Mouse (Mus musculus) heart, embryonic 15.5 days (tissue): ENCODE measurements around the gene Cdk13. TPM values are rescaled to one million over a fixed set of nuclear protein-coding genes. Genes with fewer than 3 reads are reported as not detected.
A peak's percentile ranks its signal among the peaks of the same experiment; 100 is the strongest.

Experiments used
- ATAC-seq: fragments of 200-750 bp; cut with Nextera tagmentation; replicated peaks from 2 replicates; pipeline ENCODE4 v1.8.0; 2017; ENCODE audit warnings: low read depth, moderate TSS enrichment; ENCODE audit not compliant: insufficient number of reproducible peaks, insufficient read depth, low FRiP score
- H3K27ac ChIP-seq: fragments of 300-500 bp; sonication (generic); 2 replicates; pipeline ENCODE4 v1.5.1; 2015; ENCODE audit warnings: mild to moderate bottlenecking, inconsistent platforms
- H3K27me3 ChIP-seq: fragments of 300-500 bp; sonication (generic); 2 replicates; pipeline ENCODE4 v1.6.1; 2015; ENCODE audit warnings: inconsistent platforms
- H3K36me3 ChIP-seq: fragments of 300-500 bp; sonication (generic); 2 replicates; pipeline ENCODE4 v1.6.1; 2015; ENCODE audit warnings: mild to moderate bottlenecking, inconsistent platforms
- H3K4me1 ChIP-seq: fragments of 300-500 bp; sonication (generic); replicated peaks from 2 replicates; pipeline ENCODE4 v1.6.1; 2015; ENCODE audit warnings: inconsistent platforms
- H3K4me2 ChIP-seq: fragments of 300-500 bp; sonication (generic); 2 replicates; pipeline ENCODE4 v1.6.1; 2015; ENCODE audit warnings: inconsistent platforms, mild to moderate bottlenecking, moderate library complexity
- H3K4me3 ChIP-seq: fragments of 300-500 bp; sonication (generic); 2 replicates; pipeline ENCODE4 v1.5.1; 2015; ENCODE audit warnings: mild to moderate bottlenecking, inconsistent platforms
- H3K9ac ChIP-seq: fragments of 300-500 bp; sonication (generic); 2 replicates; pipeline ENCODE4 v1.6.1; 2015; ENCODE audit warnings: mild to moderate bottlenecking, inconsistent platforms
- H3K9me3 ChIP-seq: fragments of 300-500 bp; sonication (generic); replicated peaks from 2 replicates; pipeline ENCODE4 v1.6.1; 2016; ENCODE audit warnings: inconsistent platforms
- WGBS: fragments of 180-500 bp; shearing (Covaris S2); methylation state at CpG from one replicate; pipeline ENCODE4 v1.1.7; 2015; ENCODE audit warnings: mixed read lengths; 5-methylcytosine and 5-hydroxymethylcytosine counted together
- microRNA counts: library from miRNA; unstranded; fragments of <30 nt; microRNA quantifications from one replicate; lab custom pipeline; 2016
- microRNA-seq: library from miRNA; unstranded; fragments of <30 nt; microRNA quantifications from one replicate; pipeline ENCODE4, GENCODE M21; 2016
- polyA plus RNA-seq: library from polyadenylated mRNA; unstranded; fragments of >200 nt; fragmentation: Nextera tagmentation; extraction: Ambion mirVana; gene quantifications from 2 replicates; pipeline ENCODE4 v1.2.1, GENCODE M21; 2015

Cdk13 gene
- polyA plus RNA-seq, 1 experiment from 2014 or later, result 9.5 TPM

- Histone ChIP-seq H3K4me1 (peaks cover 7% of the 10 kb centered on the region), H3K27ac (peak within 1 kb of the TSS; percentile 94), H3K9ac (peak within 1 kb of the TSS; percentile 87), H3K4me2 (peak within 1 kb of the TSS; percentile 61), H3K27me3 (no peaks in the 10 kb centered on the region), H3K36me3 (no peaks in the 10 kb centered on the region), H3K9me3 (no peaks in the 10 kb centered on the region), H3K4me3 (peak within 1 kb of the TSS; percentile 75)
- WGBS, result under 1% methylated on average over 66 of the region's 66 CpGs
- peak; percentile 98 for ATAC-seq
Measured at GRCm38 (mm10) chr13:17694911-17695699, 109.8 kb downstream of the Cdk13 start, which contains the start of the genes Mplkip and Sugct. Mplkip (plus strand) TSS chr13:17695192. Sugct (minus strand) TSS chr13:17695553.

- ATAC-seq, result peak; percentile 63
Measured at GRCm38 (mm10) chr13:17694414-17694813, 110.5 kb downstream of the Cdk13 start.

GRCm38 (mm10) chr13:17693816-17694215 lies 111.1 kb downstream of the Cdk13 start:
- H3K4me2 ChIP-seq, result peak overlapping the region; percentile 60
- peaks cover 9% of the 10 kb centered on the region for H3K4me1 ChIP-seq
- H3K9me3 ChIP-seq, result no peaks in the 10 kb centered on the region
- no peaks in the 10 kb centered on the region for H3K36me3 ChIP-seq
- H3K27ac ChIP-seq, result 0 out of 2 replicates have a peak overlapping the region, but pooled peaks have one; percentile 25
- H3K27me3 ChIP-seq, result no peaks in the 10 kb centered on the region
- WGBS, result 56% methylated on average over 5 of the region's 5 CpGs
- no peak for ATAC-seq
- H3K9ac ChIP-seq, result no peak overlapping the region
- H3K4me3 ChIP-seq, result peak overlapping the region; percentile 75

More at GRCm38 (mm10) chr13:17694414-17694813, 110.5 kb downstream of the Cdk13 start:
- Histone ChIP-seq H3K27me3 (no peaks in the 10 kb centered on the region), H3K9me3 (no peaks in the 10 kb centered on the region), H3K4me1 (peaks cover 9% of the 10 kb centered on the region), H3K27ac (peak overlapping the region; percentile 90), H3K9ac (peak overlapping the region; percentile 75), H3K36me3 (no peaks in the 10 kb centered on the region), H3K4me2 (peak overlapping the region; percentile 60), H3K4me3 (peak overlapping the region; percentile 75)
- under 1% methylated on average over 25 of the region's 25 CpGs for WGBS

GRCm38 (mm10) chr13:17691436-17691835 lies 113.5 kb downstream of the Cdk13 start:
- Histone ChIP-seq H3K9me3 (no peaks in the 10 kb centered on the region), H3K9ac (no peak overlapping the region), H3K4me1 (peaks cover 6% of the 10 kb centered on the region), H3K4me2 (no peak overlapping the region), H3K36me3 (no peaks in the 10 kb centered on the region), H3K27me3 (no peaks in the 10 kb centered on the region), H3K27ac (no peak overlapping the region), H3K4me3 (no peak overlapping the region)
- ATAC-seq, result no peak
- 58% methylated on average over 1 of the region's 1 CpGs for WGBS

- Histone ChIP-seq H3K9me3 (no peaks in the 10 kb centered on the region), H3K36me3 (no peaks in the 10 kb centered on the region), H3K4me3 (no peak overlapping the region), H3K27ac (0 out of 2 replicates have a peak overlapping the region, but pooled peaks have one; percentile 27), H3K4me1 (peaks cover 6% of the 10 kb centered on the region), H3K4me2 (no peak overlapping the region), H3K9ac (no peak overlapping the region), H3K27me3 (no peaks in the 10 kb centered on the region)
- no peak for ATAC-seq
Measured at GRCm38 (mm10) chr13:17690686-17691085, 114.2 kb downstream of the Cdk13 start.

- no peak for ATAC-seq
- no peak overlapping the region for H3K4me3 ChIP-seq
- H3K9me3 ChIP-seq, result no peaks in the 10 kb centered on the region
- H3K27me3 ChIP-seq, result no peaks in the 10 kb centered on the region
- no peak overlapping the region for H3K27ac ChIP-seq
- no peak overlapping the region for H3K4me2 ChIP-seq
- no peaks in the 10 kb centered on the region for H3K36me3 ChIP-seq
- H3K9ac ChIP-seq, result no peak overlapping the region
- peaks cover 6% of the 10 kb centered on the region for H3K4me1 ChIP-seq
Measured at GRCm38 (mm10) chr13:17689461-17689860, 115.4 kb downstream of the Cdk13 start.

GRCm38 (mm10) chr13:17671122-17671521 lies 133.8 kb downstream of the Cdk13 start:
- H3K4me2 ChIP-seq, result no peak overlapping the region
- H3K4me3 ChIP-seq, result no peak overlapping the region
- no peaks in the 10 kb centered on the region for H3K36me3 ChIP-seq
- H3K27ac ChIP-seq, result no peak overlapping the region
- 63% methylated on average over 1 of the region's 1 CpGs for WGBS
- no peaks in the 10 kb centered on the region for H3K4me1 ChIP-seq
- H3K9ac ChIP-seq, result no peak overlapping the region
- ATAC-seq, result no peak
- H3K27me3 ChIP-seq, result no peaks in the 10 kb centered on the region
- H3K9me3 ChIP-seq, result no peaks in the 10 kb centered on the region

GRCm38 (mm10) chr13:17667380-17667779 lies 137.5 kb downstream of the Cdk13 start:
- H3K4me2 ChIP-seq, result no peak overlapping the region
- no peak overlapping the region for H3K27ac ChIP-seq
- H3K9me3 ChIP-seq, result no peaks in the 10 kb centered on the region
- H3K4me1 ChIP-seq, result no peaks in the 10 kb centered on the region
- H3K4me3 ChIP-seq, result no peak overlapping the region
- H3K9ac ChIP-seq, result no peak overlapping the region
- WGBS, result 91% methylated on average over 1 of the region's 1 CpGs
- H3K36me3 ChIP-seq, result no peaks in the 10 kb centered on the region
- ATAC-seq, result no peak
- H3K27me3 ChIP-seq, result no peaks in the 10 kb centered on the region

MicroRNAs within 50 kb of the gene (microRNA counts, 519-probe panel; counts per million panel counts)
- microRNA mmu-miR-466i (lab: Ali Mortazavi, UCI), result not detected

Small RNA genes lying within 50 kb of the gene (microRNA-seq; reads per million reads assigned to microRNA genes)
- gene Mir466i, result not detected

Other genes with a start within 250 kb of the Cdk13 start
- gene Mplkip, start 109.9 kb downstream of the Cdk13 start, polyA plus RNA-seq, result 22.6 and 29.3 TPM in 2 replicates
- 6.0 and 6.6 TPM in 2 replicates for gene Sugct, start 109.5 kb downstream of the Cdk13 start, polyA plus RNA-seq
- gene Rala, start 139.1 kb upstream of the Cdk13 start, polyA plus RNA-seq, result 78.8 and 85.1 TPM in 2 replicates
- 72.3 and 73.2 TPM in 2 replicates for gene Yae1d1, start 188.3 kb upstream of the Cdk13 start, polyA plus RNA-seq